Mouse (Mus musculus): ENCODE measurements around the gene Stfa1. TPM values are rescaled to one million over a fixed set of nuclear protein-coding genes. Genes with fewer than 3 reads are reported as not detected.
"Not testable (repeated sequence)": the region's sequence is repeated elsewhere in the genome, so short reads cannot be mapped to it uniquely, and the experiment has no call there.

Gene Stfa1
- polyA plus RNA-seq (2015; fragmentation: Nextera tagmentation; extraction: Ambion mirVana) = 9.0 and 11.3 TPM in 2 replicates

DNA sequence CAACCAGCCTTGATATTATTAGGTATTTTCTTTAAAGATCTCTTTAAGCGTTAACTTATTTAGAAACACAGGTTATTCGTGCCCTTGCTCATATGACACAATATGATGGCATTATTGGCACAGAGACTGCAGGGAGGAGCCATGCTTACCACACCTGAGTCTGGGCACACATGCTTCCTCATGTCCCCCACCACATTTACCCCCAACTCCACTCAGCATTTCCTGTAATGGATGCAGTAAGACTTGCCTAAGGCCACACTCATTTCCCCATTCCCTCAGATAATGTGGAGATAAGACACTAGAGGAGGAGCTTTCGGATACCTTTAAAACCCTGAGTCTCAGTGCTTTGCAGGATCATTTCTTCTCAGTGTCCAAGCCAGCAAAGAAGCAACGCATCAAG, at the start of gene Stfa1:
TSS of gene Stfa1 (plus strand) at position 156 of the 400 bp plus-strand sequence.
- 81% methylated on average over 4 of the region's 4 CpGs for WGBS
- ATAC-seq (replicated peaks; ENCODE audit: low FRiP score) = not testable (repeated sequence)

DNA sequence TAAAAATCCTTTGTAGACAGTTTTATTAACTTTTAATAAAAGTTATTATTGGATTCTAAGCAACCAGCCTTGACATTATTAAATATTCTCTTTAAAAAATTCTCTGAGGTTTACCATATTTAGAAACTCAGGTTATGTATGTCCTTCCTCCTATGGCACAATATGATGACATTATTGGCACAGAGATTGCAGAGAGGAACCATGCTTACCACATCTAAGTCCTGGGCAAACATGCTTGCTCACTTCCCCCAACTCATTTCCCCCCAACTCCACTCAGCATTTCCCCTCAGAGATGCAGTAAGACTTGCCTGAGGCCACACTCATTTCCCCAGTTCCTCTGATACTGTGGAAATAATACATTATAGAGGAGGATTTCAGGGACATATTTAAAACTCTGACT, 16.2 kb upstream of the Stfa1 start:
- H3K9me3 ChIP-seq (replicated peaks); H3K27ac ChIP-seq; H3K9ac ChIP-seq; H3K4me1 ChIP-seq; ATAC-seq (replicated peaks; ENCODE audit: low FRiP score); H3K4me2 ChIP-seq; H3K4me3 ChIP-seq (replicated peaks); H3K27me3 ChIP-seq; H3K36me3 ChIP-seq: not testable (repeated sequence)

More for the DNA sequence above, at the start of gene Stfa1:
- not testable (repeated sequence) for H3K4me1 ChIP-seq; H3K4me3 ChIP-seq (replicated peaks); H3K9ac ChIP-seq; H3K27me3 ChIP-seq; H3K36me3 ChIP-seq; H3K27ac ChIP-seq; H3K9me3 ChIP-seq (replicated peaks); H3K4me2 ChIP-seq

DNA sequence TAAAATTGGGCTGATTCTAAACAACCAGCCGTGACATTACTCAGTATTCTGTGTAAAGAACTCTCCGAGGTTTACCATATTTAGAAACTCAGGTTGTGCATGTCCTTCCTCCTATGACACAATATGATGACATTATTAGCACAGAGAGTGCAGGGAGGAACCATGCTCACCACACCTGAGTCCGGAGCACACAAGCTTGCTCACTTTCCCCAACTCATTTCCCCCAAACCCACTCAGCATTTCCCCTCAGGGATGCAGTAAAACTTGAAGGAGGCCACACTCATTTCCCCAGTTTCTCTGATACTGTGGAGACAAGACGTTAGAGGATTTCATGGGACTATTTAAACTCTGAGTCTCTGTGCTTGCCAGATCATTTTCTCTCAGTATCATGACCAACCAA, 12.4 kb downstream of the Stfa1 start:
- ATAC-seq (replicated peaks; ENCODE audit: low FRiP score) = no peak
- Histone ChIP-seq H3K9me3 (replicated peaks) (no peaks in the 10 kb centered on the region), H3K9ac (no peak overlapping the region), H3K4me1 (no peaks in the 10 kb centered on the region), H3K27ac (no peak overlapping the region), H3K27me3 (no peaks in the 10 kb centered on the region), H3K4me2 (no peak overlapping the region), H3K36me3 (no peaks in the 10 kb centered on the region), H3K4me3 (replicated peaks) (no peak overlapping the region)
- 85% methylated on average over 4 of the region's 4 CpGs for WGBS

DNA sequence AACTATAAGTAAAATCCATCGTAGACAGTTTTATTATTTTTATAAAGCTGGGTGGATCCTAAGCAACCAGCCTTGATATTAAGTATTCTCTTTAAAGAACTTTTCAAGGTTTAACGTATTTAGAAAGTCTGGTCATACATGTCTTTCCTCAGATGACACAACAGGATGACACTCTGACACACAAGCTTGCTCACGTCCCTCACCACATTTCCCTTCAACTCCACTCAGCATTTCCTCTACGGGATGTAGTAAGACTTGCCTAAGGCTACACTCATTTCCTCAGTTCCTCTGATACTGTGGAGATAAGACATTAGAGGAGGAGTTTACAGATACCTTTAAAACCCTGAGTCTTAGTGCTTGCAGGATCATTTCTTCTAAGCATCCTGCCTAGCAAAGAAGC, 30.9 kb downstream of the Stfa1 start:
- no peak overlapping the region for H3K4me2 ChIP-seq
- H3K27ac ChIP-seq = no peak overlapping the region
- no peaks in the 10 kb centered on the region for H3K27me3 ChIP-seq
- no peak overlapping the region for H3K9ac ChIP-seq
- no peaks in the 10 kb centered on the region for H3K9me3 ChIP-seq (replicated peaks)
- H3K4me1 ChIP-seq = no peaks in the 10 kb centered on the region
- no peak for ATAC-seq (replicated peaks; ENCODE audit: low FRiP score)
- 69% methylated on average over 4 of the region's 4 CpGs for WGBS
- H3K36me3 ChIP-seq = no peaks in the 10 kb centered on the region
- no peak overlapping the region for H3K4me3 ChIP-seq (replicated peaks)

DNA sequence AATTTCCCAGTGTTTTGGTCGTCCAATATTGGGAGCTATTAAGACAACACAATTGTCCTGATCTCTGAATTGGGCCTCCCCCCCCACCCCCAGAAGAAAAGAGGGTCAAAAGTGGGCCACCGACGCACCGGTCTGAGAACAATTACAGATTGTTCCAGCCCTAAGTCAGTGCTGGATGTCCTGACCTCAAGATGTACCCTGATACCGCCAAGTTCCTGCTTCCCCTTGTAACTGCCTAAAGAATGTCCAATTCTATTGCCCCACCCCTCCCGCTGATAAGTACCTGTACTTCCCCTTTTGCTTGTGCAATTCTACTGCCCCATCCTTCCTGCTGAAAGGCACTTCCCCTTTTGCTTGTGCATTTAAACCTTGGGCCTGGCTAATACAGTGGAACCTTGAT, 39.4 kb downstream of the Stfa1 start:
- 86% methylated on average over 6 of the region's 6 CpGs for WGBS
- not testable (repeated sequence) for H3K27ac ChIP-seq; H3K9me3 ChIP-seq (replicated peaks)

DNA sequence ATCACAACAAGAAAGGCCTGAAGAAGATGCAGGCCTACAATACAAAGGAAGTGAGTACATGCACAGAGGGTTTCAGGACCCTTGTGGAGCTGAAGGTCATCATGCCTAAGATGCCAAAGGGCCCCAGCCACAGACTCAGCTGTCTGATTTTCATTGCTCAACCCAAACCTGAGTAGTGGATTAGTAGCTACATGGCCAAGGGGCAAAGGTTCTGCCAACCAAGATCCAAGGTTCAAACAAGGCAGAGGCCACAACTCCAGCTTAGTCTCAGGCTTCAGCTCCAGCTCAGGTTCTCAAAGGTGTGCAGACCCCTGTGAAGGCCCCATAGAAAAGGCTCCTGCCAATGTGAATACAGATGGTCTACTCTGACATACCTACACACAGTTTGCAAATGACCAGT, 42.5 kb downstream of the Stfa1 start:
- ATAC-seq (replicated peaks; ENCODE audit: low FRiP score) = no peak
- no peak overlapping the region for H3K9ac ChIP-seq

More for the DNA sequence above, 39.4 kb downstream of the Stfa1 start:
- not testable (repeated sequence) for H3K4me2 ChIP-seq; ATAC-seq (replicated peaks; ENCODE audit: low FRiP score); H3K4me1 ChIP-seq; H3K27me3 ChIP-seq; H3K36me3 ChIP-seq; H3K4me3 ChIP-seq (replicated peaks); H3K9ac ChIP-seq

DNA sequence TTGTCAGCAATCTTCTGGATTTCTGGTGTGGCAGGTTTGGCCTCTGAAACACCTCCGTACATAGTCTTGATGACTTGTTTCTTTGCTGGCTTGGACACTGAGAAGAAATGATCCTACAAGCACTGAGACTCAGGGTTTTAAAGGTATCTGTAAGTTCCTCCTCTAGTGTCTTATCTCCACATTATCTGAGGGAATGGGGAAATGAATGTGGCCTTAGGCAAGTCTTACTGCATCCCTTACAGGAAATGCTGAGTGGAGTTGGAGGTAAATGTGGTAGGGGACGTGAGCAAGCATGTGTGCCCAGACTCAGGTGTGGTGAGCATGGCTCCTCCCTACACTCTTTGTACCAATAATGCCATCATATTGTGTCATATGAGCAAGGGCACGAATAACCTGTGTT, 57.5 kb downstream of the Stfa1 start, which contains the start of gene BC117090:
TSS of gene BC117090 (minus strand) at position 101 of the 400 bp plus-strand sequence.
- no peak within 1 kb of the TSS for H3K9ac ChIP-seq
- H3K36me3 ChIP-seq = no peaks in the 10 kb centered on the region
- no peaks in the 10 kb centered on the region for H3K27me3 ChIP-seq
- ATAC-seq (replicated peaks; ENCODE audit: low FRiP score) = no peak
- 70% methylated on average over 3 of the region's 3 CpGs for WGBS
- no peak within 1 kb of the TSS for H3K4me3 ChIP-seq (replicated peaks)
- H3K4me2 ChIP-seq = no peak within 1 kb of the TSS
- H3K4me1 ChIP-seq = no peaks in the 10 kb centered on the region
- H3K9me3 ChIP-seq (replicated peaks) = no peaks in the 10 kb centered on the region
- H3K27ac ChIP-seq = no peak within 1 kb of the TSS

More for the DNA sequence above, 42.5 kb downstream of the Stfa1 start:
- Histone ChIP-seq H3K27ac (no peak overlapping the region), H3K4me1 (no peaks in the 10 kb centered on the region), H3K36me3 (no peaks in the 10 kb centered on the region), H3K27me3 (no peaks in the 10 kb centered on the region), H3K4me2 (no peak overlapping the region), H3K9me3 (replicated peaks) (no peaks in the 10 kb centered on the region), H3K4me3 (replicated peaks) (no peak overlapping the region)

Other genes starting within 250 kb of the Stfa1 start
- 8.9 and 9.9 TPM in 2 replicates for gene Wdr5b, start 235.8 kb upstream of the Stfa1 start, polyA plus RNA-seq (2015; fragmentation: Nextera tagmentation; extraction: Ambion mirVana)
- gene Fam162a, start 205.4 kb upstream of the Stfa1 start, polyA plus RNA-seq (2015; fragmentation: Nextera tagmentation; extraction: Ambion mirVana) = 319 and 327 TPM in 2 replicates
- gene Ccdc58, start 205.3 kb upstream of the Stfa1 start, polyA plus RNA-seq (2015; fragmentation: Nextera tagmentation; extraction: Ambion mirVana) = 79.3 and 91.9 TPM in 2 replicates
- gene Csta1, start 145.7 kb upstream of the Stfa1 start, polyA plus RNA-seq (2015; fragmentation: Nextera tagmentation; extraction: Ambion mirVana) = 0.05 and 0.14 TPM in 2 replicates
- gene Stfa2l1, start 120.1 kb upstream of the Stfa1 start, polyA plus RNA-seq (2015; fragmentation: Nextera tagmentation; extraction: Ambion mirVana) = 1.2 and 1.9 TPM in 2 replicates
- gene Gm5483, start 92.7 kb upstream of the Stfa1 start, polyA plus RNA-seq (2015; fragmentation: Nextera tagmentation; extraction: Ambion mirVana) = 2.4 and 4.9 TPM in 2 replicates
- gene Gm5416, start 66.5 kb upstream of the Stfa1 start, polyA plus RNA-seq (2015; fragmentation: Nextera tagmentation; extraction: Ambion mirVana) = not detected in 2 replicates
- gene 2010005H15Rik, start 55.5 kb upstream of the Stfa1 start, polyA plus RNA-seq (2015; fragmentation: Nextera tagmentation; extraction: Ambion mirVana) = not detected in 2 replicates
- not detected in 2 replicates for gene BC117090, start 57.4 kb downstream of the Stfa1 start, polyA plus RNA-seq (2015; fragmentation: Nextera tagmentation; extraction: Ambion mirVana)
- gene BC100530, start 90.8 kb downstream of the Stfa1 start, polyA plus RNA-seq (2015; fragmentation: Nextera tagmentation; extraction: Ambion mirVana) = 8.6 and 11.6 TPM in 2 replicates
- gene Stfa2, start 131.5 kb downstream of the Stfa1 start, polyA plus RNA-seq (2015; fragmentation: Nextera tagmentation; extraction: Ambion mirVana) = 1.3 and 1.5 TPM in 2 replicates
- 2.4 and 3.7 TPM in 2 replicates for gene Stfa3, start 178.4 kb downstream of the Stfa1 start, polyA plus RNA-seq (2015; fragmentation: Nextera tagmentation; extraction: Ambion mirVana)